Mouse (Mus musculus): ENCODE data around the gene Mfsd9. TPM values are rescaled to one million over a fixed set of nuclear protein-coding genes. Genes with fewer than 3 reads are reported as not detected.

The Mfsd9 gene
- total RNA-seq (2021), result under 1 TPM; 0.29 to 0.41 TPM
- long read RNA-seq, experiment 1, result 0 reads
- long read RNA-seq, experiment 2, result 0 reads

DNA sequence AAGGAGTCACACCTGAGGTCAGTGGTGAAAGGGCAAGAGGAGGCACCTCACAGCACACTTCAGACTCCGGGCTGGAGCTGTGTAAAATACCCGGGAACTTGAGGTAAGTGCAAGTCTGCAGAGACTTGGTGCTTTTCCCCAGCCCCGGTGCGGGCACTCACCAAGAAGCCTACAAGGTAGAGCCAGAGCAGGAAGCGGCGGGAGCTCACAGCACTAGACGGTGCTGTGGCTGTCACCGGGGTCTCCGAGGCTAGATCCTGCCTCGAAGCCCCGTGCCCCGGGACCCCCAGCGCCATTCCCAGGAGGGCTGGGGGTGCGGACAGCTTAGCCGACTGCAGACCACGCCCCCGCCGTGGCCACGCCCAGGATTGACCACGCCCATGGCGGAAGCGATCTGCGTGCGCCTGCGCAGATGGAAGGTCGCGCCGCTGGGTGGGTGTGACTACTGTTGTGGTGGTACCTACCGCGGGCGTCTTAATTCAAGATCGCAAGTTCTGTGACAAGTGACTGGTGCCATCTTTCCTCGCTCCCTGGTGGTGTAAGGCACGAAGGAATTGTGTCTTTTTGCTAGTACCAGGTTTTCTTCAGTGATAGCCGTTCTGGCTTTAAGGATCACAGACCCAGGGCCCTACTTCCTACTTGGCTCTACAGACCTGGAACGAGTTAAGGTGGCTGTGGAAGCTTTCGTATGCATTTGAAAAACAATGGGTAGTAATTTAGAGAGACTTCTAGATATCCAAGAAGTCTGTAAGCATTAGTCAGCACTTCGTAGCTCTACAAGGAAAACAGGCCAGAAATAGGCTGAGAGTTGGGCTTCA, at the start of gene Mfsd9:
Mfsd9 (minus strand) TSS at position 364 of the 818 bp plus-strand sequence.
- peak; percentile 83 for DNase-seq

DNA sequence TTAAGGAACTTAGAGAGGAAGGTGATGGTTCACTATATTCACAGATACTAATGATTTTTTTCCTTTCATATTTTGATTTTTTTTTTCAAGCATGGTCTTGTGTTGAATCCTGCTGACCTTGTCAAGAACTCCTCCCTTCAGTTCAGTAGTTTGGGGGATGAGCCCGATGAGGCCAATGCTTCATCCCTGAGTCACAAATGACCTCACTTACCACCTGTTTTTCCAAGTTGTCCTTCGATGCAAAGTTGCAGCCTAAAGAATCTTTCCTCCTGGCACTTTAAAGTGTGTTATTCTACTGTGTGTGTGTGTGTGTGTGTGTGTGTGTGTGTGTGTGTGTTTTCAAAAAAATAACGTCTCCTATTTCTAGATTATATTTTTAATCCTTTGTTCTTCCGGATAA, 45.0 kb upstream of the Mfsd9 start:
- DNase-seq, result no peak

DNA sequence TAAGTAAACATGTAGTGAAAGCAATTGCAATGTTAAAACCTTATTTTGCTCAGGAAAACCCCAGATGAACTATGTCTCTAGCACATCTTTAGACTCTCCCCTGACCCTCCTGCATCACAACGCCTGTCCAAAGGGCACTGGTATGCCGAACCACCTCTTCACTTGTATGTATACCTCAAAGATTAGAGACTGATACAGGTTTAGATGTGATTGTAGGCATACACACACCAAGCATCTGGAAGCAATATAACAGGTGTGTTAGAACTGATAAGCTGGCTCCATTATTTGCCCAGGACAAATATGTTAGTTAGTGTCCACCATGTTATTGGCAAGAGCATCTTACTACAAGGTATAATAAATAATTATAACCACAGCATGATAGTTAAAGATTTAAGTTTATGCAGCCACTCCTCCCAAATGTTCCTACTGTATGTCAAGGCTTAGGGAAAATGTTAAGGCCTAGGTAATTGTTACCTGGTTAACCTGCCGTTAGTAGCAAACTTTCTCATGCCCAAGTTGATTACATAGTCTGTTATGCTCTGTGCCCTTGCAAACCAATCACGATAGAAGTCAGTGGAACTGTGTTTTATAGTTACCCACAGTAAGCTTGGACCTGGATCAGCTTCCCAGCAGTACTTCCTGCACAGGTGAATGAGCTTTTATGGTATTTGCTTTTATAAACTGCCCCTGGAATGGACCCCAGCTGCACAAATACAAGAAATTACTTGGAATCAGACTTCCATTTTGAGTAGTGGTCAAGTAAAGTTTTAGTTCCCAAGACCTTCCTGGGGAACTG, 40.4 kb upstream of the Mfsd9 start:
- DNase-seq, result no peak

DNA sequence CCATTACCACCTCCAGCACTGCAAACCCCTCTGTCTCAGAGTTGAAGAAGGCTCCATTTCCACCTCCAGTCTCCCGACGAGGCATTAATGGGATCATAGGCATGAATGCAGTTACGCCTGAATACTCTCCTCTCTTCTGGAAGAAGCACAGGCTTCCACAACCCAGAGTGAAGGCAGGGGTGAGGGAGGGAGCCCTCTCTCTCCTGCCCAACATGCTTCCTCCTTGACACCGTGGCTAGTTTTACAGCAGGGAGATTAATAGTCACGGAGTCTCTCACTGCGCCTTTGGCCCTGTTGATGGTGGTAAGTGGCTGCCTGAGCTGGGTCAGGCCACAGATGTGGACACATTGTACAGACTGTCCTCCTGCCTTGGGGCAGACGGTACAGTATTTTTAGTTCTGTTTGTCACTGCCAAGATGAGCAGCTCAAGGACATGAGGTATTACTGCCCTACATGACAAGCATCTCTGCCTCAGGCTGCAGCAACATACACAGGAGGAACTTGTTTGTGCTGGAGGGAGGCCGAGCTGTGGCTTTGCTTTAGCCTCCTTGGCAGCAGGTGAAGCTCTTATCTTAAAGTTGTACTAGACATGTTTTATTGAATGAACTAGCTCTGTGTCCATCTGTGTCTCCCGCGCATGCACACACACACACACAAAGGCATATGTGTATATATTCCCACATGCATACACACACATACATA, 38.9 kb upstream of the Mfsd9 start:
- peak; percentile 77 for DNase-seq

DNA sequence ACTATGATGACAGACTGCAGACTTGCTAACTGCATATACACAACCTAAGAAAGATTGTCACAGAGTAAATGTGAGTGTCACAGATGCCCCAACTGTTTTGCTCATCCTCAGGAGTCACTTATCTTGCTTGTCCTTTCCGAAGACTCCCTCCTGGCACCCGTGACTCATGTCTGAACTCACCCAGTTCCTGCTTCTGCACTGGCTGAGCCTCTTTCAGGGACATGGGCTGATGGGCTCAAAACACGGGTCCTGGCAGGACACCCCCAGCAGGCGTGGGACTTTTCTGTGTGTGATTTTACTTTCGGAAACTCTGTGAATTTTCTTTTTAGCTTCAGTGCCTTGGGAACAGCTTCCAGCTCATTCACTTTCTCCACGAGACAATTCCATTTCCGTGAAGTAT, 35.3 kb upstream of the Mfsd9 start:
- no peak for DNase-seq

DNA sequence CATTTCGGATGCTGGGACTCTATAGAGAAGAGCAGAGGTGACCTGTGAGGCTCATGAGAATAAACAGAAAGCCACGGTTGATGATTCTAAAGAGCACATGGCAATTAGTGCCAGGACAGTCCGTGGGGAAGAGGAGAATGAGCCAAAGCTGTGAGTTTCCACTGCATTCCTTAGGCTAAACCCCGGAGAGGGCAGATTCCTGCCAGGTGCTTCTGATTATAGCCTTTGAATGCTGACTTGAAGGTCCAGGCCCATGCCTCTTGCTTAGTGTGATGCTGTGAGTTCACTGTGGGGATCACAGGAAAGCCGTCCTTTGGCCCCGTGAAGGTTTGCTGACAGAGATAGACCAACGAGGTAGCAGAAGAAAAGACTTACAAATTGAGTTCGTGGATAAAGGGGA, 34.4 kb upstream of the Mfsd9 start:
- no peak for DNase-seq

DNA sequence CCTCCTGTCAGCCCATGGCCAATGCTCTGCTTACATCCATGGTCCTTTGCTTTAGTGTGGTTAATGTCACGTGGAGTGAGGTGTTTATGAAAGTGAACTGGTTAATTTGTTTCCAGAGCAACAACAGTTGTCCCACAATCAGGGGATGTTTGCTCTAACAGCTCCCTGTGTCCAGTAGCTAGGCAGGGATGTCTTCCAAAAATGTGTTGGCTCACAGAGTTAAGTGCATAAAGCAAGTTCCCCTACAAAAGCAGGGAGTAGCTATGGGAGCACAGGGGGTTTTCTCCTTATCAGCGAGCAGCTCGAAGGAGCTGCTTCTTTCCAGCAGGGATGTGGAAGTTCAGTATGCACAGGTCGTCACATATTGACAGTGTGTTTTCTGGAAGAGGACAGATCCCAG, 34.0 kb upstream of the Mfsd9 start:
- DNase-seq, result no peak

DNA sequence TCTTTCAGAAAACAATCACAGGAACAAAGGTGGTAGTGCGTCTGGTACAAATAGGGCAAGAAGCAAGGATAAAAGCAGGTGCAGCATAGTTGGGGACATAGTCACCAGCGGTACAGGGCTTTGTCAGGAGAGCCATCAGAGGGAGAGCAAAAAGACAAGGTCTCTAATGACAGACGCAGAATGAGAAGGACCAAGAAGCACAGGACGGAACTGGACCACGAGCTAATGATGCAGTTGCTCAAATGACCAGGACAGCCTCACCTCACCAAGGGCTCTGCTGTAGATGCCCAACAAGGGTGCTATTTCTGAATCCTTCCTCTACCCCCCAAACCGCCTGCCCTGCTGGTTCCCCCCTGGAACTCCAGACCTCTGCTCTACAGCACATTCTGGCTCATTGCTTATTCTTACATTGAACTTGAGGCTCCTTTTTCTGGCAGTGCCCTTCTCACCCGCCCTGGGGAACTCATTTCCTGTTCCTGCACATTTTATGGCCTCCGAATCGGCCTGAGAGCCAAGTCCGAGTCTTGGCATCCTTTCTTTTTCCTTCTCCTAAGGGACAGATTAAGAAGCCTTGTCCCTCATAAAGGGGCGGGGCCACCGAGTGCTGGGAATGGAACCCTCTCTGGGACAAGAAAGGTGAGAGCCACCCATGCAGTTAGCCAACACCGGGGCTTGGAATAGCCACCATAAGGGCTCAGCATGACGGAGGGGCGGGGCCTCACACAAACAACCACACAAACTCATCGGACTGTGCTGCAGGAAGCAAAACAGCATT, 24.8 kb upstream of the Mfsd9 start:
- peak; percentile 64 for DNase-seq

DNA sequence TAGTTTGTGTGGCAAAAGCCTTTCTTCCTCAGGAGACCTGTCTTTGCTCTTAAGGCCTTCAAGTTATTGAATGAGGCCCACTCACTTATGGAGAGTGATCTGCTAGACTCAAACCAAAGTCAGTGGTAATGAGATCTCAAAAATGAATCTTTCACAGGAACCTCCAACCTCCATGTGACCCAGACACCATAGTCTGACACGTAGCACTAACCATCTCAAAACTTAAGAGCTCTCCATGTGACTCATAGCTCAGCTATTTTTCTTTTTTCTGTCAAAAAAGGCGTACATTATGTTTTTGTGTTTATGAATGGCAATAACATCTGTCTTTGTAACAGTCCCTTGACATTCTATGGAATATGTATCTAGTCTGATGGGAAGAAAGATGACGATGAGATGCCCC, 18.2 kb upstream of the Mfsd9 start:
- no peak for DNase-seq

DNA sequence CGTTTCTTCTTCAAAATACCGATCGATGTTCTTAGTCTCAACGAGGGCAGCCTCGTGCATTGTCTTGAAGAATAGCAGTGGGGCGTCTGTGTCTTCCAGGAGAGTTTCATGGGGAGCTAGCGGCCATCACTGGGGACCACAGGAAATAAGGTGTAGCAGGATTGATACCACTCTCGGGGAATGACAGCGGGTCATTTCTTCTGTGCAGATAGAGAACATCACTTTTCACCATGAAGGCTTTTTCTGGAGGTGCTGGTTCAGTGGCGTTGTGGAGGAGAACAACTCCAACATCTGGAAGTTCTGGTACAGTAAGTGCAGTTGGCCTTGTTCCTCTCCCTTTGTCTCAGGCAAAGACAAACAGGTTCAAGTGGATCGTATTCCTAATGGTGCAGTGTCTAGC, 15.4 kb upstream of the Mfsd9 start:
- DNase-seq, result no peak

DNA sequence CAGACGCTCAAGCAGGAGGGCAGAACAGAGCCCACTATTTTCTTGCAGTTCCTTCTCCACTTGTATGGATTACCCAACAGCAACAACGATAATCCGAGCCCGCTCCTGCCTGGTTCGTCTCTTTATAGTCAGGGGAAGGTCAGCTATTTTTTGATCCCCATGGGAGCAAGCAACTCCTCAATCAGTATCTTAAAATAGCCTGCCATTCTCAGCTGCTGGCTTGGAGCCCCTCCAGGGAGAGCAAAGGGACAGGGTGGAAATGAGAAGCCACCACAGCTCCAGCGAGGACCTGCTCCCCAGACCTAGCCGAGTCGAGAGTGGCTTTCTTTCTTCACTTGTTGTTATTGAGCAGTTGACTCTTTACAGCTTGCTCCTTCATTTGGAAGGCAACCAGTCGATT, 14.9 kb upstream of the Mfsd9 start, which contains the start of gene Tmem182:
Tmem182 (plus strand) TSS at position 251 of the 400 bp plus-strand sequence.
- peak; percentile 85 for DNase-seq

DNA sequence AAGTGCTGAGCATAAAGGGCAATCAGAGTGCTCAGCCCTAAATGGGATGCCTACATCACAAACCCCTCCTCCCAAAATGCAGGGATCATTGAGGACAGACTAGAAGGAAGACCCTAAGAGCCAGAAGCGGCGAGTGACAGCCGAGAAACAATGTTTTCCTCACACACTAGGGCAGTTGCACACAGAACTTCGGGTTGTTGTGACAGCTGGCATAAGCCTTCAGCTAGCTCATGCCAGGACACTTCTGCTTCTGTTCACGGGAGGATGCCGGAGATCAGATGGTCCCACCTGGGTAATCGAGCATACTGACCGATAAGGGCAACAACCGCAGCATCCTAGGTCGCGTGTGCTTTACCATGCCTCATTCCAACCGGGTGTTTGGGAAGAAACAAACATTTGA, 13.6 kb upstream of the Mfsd9 start:
- DNase-seq, result no peak

DNA sequence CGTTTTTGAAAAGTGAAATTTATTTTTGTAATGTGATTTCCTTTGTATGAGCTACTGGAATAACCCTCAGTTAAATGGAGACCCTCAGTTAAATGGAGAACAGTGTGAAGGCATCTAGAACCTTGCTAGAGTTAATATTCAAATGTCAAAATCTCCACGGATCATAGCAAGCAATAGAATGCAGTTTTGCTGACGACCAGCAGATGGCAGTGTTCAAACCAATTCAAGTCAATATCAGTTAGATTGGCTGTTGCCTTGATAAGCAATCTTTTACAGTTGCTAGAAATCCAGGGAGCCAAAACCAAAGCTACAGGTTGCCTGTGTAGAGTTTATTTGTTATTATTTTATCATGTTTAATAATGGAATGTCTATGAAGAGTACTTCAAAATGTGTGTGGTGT, 12.3 kb upstream of the Mfsd9 start:
- no peak for DNase-seq

DNA sequence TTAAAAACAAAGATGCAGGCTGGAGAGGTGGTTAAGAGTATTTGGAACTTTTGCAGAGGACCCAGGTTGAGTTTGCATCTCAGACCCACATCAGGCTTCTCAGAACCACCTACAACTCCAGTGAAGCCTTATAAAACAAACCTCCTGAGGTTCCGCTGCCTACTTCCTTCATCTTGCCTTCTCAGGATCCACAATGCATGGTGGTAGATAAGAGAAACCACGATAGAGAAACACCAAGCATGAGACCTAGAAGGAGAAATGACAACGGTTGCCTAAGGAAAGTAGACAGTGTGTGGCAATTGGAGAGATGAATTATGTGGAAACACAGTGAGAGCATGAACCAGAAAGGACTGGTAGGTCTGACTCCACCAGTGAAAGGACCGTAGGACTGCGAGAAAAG, 10.4 kb upstream of the Mfsd9 start:
- DNase-seq, result no peak

DNA sequence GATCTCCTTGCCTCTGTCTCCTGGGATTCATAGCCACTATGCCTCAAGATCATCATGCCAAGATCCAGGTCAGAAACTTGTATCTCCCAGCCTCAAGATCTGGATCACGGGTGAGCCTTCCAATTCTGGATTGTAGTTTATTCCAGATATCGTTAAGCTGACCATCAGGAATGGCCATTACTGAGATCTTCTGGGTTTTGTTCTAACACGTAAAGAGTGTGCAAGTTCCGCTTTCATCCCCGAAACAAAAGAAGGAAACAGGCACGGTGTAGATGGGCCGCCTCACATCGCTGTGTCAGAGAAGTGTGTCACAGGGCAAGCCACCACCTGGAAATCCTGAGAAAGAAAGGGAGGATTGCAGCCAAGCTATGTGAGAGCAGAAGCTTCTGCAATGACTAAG, 8.6 kb upstream of the Mfsd9 start:
- DNase-seq, result no peak

DNA sequence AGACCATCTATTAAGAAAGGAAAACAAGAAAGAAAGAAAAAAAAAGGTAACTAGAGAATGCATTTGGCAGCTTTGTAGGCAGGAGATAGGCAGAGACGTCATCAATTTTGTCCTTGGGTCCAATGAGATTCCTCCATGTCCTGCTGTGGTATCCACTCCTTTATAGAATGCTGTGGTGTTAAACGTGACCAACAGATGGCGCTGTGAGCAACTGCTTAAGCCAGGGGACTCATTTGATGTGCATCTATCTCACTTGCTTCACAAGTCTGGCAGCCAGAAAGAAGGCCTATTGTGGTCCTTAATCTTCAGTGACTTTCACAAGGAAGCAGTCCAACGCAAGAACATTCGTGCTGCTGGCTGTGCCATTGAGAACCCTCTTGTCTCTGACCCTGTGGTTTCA, 6.9 kb upstream of the Mfsd9 start:
- DNase-seq, result peak; percentile 35

DNA sequence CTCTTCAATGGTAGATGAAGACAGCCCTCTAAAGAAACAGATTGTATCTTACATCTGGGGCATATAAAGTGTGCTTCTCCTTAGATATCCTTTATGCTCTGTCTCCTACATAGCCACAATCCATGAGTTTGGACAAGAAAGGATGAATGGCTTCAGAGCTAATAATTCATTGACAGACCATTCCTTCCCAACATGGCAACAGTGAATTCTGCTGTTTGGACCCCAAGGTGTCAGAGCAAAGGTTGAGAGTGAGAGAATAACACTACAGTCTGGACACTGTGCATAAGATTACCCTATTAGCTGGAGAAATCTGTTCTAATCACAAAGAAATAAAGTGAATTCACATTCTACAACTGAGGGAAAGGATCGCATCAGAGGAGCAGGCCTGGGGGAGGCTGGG, 5.0 kb upstream of the Mfsd9 start:
- no peak for DNase-seq

DNA sequence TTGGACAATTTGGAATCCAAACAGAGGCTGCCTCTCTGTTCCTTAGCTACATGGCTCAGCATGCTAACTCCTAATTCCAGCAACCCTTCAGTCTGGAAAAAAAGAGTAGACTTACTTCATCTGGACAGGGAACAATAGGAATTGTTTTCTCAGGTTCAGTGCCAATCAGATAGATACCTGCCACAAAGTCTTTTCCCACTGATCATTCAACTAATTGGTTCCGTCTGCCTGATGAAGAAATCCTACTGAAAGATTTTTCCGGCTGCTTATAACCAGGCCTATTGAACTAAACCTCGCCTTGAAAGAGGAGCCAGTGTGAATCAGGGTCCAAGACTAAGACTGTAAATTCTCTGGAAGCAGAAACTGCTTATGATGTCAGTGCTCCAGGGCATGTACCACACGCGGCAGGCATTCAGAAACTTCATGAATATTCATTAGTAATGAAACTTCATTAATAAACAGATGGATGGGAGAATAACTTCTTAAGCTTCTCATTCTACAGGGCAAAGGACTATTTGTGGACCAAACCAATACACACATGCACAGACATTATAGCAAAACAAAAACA, 737 bp downstream of the Mfsd9 start:
- DNase-seq, result no peak

DNA sequence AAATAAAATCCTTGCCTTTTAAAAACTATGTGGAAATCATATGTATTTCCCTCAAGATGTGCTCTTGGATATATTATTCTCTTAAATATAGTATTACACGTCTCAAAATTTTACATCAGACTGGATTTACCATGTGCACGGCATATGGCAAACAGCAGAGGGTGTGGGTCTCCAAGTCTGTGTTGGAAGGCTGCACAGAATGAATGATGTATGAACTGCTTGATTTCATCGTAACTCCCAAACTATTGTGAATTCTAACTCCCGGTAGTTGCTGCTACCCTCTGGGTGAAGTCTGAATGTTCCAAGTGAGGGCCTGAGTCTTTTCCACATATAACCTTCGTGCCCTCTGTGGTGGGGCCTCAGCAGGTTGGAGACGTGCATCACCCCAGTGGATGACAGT, 1.5 kb downstream of the Mfsd9 start:
- DNase-seq, result no peak

DNA sequence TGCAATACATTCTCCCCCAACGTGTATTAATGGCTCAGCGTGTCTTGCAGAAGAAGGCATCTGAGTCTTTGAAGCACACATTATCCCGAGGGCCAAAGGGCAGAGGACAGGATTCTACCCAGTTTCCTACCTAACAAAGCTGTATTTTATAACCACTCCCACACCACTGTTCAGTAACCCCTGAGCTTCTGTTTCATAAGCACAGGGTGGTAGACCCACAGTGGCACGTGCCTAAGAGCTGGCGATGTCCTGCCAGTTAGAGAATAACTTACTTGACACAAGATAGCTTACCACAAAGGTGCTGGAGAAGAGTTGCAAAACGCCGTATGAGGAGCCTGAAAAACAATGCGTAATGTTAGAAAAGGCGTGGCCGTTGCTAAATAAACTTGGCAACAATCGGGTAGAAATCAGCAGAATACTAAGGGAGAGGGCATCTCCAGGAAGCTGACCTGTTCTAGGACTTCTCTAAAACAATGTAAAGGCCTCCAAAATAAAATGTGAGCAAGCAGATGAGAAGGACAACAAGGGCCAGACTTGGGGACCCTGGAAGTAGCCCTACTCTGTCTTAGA, 4.5 kb downstream of the Mfsd9 start:
- DNase-seq, result no peak

DNA sequence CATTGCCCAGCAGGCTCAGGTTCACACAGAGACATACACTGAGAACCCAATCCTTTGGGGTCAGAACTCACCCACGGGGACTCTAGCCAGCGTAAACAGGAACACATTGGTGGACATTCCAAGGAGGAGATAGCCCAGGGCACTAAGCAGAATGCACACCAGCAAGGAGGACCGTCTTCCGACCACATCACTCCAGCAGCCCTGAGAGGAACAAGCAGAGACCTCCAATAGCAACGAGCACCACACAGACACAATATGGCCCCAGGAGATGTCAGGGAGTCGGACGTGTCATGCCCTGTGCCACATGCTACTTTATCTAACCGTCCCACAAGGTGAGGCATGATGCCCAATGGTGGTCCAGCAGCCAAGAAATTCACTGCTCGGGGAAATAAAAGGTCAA, 6.2 kb downstream of the Mfsd9 start:
- no peak for DNase-seq
